Mouse (Mus musculus) left cerebral cortex, adult 18-20 months (tissue): ENCODE results near the gene Plxna3. TPM values are rescaled to one million over a fixed set of nuclear protein-coding genes. Genes with fewer than 3 reads are reported as not detected.
"Not testable (repeated sequence)": the region's sequence is repeated elsewhere in the genome, so short reads cannot be mapped to it uniquely, and the experiment has no call there.

Source experiments
- DNase-seq, 2 experiments: peaks; one replicate each; pipeline ENCODE4 v3.0.0; 2021 to 2022; ENCODE audit warnings: low spot score in 2 of 2, mixed read lengths in 1 of 2
- long read RNA-seq, 2 experiments: library from polyadenylated mRNA; stranded (forward); transcript quantifications; one replicate each; pipeline ENCODE4 v2.0.0; 2021
- total RNA-seq, 2 experiments: library from RNA; stranded (reverse); gene quantifications; 2 replicates each; pipeline ENCODE4 v1.2.3; 2021

Gene Plxna3
- 10 to 100 TPM; 22.7 to 24.6 TPM for total RNA-seq
- long read RNA-seq, experiment 1, full-length matches to known transcripts = 1 of 14 reads
- long read RNA-seq, experiment 1, partial matches to known transcripts = 4 of 14 reads
- long read RNA-seq, experiment 1, other reads (novel, unspliced or antisense) = 9 of 14 reads
- long read RNA-seq, experiment 2, partial matches to known transcripts = 2 of 8 reads
- long read RNA-seq, experiment 2, other reads (novel, unspliced or antisense) = 6 of 8 reads

DNA sequence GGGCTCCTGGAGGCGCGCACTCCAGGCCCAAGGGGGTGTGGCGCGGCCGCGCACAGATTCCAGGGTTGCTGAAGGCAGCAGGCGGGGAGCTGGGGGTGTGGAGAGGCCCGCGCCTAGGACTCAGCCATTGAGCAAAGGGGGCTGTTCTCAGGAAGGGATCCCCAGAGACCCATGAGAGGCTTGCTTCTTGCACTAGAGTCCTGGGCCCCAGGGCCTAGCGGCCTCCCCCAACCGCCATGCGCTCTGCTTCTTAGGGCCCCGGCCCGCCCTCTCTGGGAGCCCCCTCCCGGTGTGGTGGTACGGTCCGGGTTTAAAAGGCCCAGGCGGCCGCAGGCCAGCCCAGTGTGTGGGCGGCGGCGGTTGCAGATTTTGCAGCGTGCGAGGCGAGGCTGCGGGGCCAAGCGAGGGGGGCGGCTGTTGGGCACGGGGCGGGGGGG lies at the start of gene Plxna3:
Gene Plxna3 (plus strand): TSS at position 342 of the 437 bp plus-strand sequence.
- DNase-seq = peak; percentile 43 to 58

DNA sequence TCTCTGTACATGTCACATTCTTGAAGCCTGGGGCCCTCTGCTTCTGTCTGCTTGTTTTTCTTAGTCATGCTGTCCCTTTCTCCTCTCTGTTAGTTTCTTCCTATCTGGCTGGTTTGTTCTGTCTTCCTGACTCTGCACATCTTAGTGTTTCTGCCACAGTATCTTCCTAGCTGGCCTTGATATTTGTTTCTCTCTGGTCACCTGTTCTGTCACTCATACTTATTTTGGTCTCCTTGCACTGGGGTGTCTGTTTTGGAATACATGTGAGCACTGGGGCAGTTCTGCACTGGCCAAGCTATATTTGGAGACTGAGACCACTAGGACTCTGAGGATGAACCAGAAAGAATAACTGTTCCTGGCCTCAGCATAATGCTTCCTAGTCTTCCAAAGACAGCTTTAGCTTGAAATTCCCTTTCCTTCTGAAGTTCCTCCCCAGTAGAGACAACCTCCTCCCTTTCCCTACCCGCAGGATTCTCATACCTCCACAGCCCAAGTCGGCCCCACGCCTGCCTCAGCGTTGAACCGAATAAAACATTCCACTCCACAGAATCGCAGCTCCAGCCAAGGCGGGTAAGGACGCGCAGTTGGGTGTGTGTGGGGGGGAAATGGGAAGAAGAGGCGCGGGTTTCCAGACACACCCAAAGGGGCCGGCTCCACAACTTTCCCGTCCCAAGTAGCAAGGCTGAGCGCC lies 47.7 kb upstream of the Plxna3 start:
- no peak for DNase-seq

DNA sequence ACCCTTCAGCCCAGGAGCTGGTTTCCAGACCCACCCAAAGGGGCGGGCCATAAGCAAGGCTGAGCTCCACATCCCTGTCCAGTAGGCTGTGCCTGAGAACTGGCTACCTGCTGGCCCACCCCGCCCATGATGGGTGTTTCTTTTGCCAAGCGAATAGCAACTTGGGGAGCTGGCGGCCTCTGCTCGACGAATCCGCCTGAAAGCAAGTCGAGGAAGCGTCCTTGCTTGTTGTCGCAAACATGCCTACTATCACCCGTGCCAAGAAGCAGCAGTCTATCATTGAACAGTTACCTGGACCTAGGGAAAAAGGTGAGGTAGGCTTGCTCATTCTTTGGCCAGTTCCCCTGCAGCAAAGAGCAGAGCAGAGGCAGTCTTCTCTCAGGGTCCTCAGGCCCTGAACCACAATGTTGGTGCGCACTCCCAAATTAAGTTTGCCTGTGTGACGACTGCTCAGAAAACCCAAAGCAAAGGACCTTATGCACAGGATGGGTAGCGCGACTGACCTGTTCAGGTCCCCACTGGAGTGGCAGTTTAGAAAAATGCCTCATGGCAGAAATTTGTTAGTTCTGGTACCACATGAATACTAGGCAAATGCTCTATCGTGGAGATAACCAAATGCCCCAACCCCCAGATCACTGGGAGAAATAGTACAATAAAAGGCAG lies 47.0 kb upstream of the Plxna3 start, which contains the start of the genes Taz and Dnase1l1:
Gene Taz (plus strand): TSS at position 181 of the 663 bp plus-strand sequence.
Gene Dnase1l1 (minus strand): TSS at position 606 of the 663 bp plus-strand sequence.
- DNase-seq = peak; percentile 21 to 52

DNA sequence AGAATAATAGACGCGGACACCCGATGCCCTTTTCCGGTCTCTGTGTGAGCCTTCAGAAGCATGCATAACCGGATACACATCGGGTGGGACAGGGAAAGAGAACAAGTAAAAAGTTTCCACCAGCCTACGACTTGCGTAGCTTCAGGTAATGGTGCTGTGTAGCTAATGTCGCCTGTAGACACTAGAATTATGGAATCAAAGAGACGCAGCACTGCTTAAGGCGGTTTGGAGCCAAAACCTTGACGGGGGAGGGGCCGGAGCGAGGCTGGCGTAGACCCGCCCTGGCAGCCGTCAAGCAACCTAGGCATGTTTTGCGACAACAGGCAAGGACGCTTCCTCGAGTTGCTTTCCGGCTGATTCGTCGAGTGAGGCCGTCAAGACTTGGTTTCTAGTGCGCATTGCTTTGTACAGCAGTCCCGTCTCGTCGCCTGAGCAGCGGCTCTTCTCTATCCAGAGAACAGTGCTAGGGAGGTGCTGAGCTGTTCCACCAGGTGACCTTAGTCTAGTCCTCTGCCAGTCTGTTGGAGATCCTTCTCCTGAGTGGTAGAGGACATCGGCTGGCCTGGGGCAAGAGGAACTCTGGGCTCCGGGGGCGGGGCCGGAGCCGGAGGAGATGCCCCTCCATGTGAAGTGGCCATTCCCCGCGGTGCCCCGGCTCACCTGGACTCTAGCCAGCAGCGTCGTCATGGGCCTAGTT lies 46.3 kb upstream of the Plxna3 start:
- peak; percentile 78 to 83 for DNase-seq

DNA sequence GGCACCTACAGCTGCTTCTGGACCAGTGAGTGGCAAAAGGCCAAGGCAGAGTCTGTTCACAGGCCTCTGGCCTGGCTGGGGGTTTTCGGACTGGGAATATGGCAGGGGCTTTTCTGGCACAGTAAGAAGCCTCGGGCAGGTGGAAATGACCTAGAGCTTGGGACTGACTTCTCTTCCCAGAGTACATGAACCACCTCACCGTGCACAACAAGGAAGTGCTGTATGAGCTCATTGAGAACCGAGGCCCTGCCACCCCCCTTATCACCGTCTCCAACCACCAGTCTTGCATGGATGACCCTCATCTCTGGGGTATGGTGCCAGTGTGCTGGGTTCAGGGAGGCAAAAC lies 45.8 kb upstream of the Plxna3 start:
- no peak for DNase-seq

DNA sequence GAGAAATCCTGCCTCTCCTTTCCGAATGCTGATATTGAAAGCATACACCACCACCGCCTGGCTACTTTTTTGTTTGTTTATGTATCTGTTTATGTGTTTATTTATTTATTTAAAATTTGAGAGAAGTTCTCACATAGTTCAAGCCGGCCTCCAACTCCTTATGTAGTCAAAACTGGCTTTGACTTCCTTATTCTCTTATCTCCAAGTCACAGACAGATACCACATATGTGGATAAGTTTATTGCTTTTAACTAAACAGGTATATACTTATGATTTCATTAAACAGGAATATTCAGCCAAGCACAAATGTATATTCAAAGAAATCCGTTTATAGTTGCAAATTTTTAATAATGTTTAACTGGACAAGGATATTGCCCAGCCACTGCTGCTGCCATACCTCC lies 35.4 kb upstream of the Plxna3 start:
- no peak for DNase-seq

DNA sequence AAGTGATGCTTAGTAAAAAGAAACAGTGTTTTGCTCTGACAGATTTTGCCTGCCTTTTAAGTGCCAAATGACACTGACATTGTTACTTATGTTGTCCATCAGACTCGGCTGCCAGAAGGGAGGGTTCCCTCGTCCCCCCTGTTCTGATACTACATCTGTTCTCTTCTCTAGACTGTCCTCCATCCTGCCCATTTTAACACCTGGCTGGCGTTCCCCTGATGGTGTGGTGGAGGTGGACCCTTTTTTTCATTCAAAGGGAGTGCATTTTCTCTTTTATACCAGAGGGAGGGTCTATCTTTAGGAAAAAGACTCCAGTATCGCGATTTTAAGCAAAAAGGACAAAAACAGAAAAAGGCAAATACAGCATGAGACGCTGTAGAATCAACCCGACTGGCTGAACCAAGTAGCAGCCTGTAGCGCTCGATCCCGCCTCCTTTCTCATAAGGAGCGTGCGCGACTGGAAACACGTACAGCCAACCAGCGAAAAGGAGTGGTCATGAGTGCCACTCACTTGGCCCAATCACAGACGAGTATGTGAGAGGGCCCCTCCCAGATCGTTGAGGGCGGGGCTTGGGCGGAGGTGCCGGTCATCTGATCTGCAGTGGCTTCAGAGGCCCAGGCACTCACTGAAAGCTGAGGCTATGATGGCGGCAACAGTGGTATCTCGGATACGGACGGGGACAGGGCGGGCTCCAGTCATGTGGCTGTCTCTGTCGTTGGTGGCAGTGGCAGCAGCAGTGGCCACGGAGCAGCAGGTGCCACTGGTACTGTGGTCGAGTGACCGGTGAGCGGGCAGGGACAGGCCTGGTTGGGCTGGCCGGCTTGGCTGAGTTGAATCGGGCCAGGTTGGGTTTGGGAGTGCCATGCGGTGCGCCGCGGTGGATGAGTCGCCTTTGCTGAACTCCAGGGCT lies 32.1 kb upstream of the Plxna3 start, which contains the start of gene Atp6ap1:
Gene Atp6ap1 (plus strand): TSS at position 560 of the 911 bp plus-strand sequence.
- peak; percentile 90 to 91 for DNase-seq

DNA sequence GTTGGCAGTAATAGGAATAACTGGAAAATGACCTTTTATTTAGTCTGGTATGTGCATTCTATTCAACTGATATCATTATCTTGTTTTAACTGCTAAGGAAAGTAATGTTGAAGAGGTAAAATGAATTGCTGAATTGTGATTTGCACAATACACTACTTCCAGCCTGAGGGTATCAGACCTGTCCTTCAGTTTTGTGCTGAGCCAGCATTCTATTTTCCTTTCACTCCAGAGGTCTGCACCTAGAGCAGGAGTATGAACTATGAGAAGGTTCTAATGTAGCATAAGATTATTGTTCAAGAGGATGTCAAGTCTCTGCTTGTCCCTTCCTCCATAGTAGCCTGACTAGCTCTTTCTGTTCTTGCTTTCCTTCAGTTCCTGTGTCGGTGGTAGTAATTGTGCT lies 30.5 kb upstream of the Plxna3 start:
- DNase-seq = no peak

DNA sequence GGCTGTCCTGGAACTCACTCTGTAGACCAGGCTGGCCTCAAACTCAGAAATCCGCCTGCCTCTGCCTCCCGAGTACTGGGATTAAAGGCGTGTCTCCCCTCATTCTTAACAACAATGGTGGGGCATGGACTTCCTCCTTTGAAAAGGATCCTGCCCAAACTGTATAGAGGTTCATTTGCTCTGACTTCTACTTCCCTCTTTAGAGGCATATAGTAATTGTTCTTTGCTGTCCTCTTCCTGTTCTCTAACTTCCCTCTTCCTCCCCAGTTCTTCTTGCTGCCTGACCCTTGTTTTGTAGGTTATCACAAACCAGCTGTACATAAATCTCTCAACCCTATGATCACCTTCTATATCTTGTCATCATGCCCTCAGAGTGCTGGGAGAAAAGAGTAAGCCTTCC lies 29.1 kb upstream of the Plxna3 start:
- DNase-seq = no peak

DNA sequence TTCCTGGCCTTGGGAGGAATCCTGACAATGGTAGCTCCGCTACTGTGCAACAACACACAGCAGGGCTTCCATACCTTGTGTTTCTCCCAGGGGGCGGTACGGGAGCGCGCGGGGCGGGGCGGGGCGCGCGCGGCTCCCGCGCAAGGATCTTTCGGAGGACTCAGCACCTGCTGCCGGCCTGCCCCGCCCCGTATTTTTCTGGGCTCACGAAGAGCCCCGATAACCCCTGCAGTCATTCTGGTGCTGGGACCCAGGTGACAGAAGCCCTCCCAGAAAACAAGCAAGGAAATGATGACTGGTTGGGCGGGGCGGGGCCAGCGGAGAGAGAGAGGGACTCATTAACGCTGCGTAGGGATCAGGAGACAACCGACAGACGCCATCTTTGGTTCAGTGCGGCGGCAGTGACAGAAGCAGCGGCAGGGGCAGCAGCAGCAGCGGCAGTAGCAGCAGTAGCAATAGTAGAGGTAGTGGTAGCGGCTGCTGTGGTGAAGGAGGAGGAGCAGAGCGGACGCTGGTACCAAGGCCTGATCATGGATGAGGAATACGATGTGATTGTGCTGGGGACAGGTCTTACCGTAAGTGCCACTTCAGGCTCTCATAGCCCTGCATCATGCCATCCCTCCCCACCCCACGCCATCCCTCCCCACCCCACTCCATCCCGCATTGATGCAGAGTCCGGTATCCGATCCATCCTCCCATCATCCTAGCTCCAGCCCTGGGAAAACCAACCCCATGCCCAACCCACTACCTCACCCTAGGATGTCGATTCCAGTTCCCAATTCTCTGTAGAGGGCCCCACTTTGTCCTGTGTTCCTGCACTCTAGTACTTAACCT lies 23.8 kb upstream of the Plxna3 start, which contains the start of gene Gdi1:
Gene Gdi1 (plus strand): TSS at position 132 of the 834 bp plus-strand sequence.
- peak; percentile 52 to 67 for DNase-seq

DNA sequence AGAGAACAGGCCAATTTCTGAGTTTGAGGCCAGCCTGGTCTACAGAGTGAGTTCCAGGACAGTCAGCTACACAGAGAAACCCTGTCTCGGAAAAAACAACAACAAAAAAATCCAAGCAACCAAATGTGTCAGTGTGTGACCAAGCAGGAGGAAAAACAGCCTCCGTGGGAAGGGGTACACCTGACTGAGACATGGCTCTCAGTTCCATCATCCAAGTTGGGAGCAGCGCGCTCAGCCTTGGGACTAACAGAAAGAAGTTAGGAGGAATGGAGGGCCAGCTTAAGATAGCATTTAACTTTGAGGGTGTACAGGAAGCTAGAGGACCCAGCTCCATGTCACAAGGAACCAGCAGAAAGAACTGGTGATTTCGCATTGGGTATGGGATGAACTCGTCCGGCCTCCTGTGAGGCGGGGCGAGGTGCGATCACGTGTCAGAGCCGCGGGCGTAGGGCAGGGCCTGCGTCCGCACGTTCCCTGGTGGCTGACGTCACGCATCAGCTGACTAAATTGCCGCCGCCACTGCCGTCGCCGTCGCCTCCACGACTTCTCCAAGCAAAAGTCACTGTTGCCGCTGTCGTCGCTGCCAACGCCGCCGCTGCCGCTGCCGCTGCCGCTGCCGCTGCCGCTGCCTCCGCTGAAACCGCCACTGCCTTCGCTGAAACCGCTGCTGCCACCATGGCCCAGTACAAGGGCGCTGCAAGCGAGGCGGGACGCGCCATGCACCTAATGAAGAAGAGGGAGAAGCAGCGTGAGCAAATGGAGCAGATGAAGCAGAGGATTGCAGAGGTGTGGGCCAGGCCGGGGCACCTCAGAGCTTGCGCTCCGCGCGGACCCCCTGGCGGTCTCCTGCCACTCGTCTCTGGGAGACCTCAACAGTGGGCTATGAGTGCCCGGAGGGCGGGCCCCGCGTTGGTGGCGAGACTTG lies 16.1 kb upstream of the Plxna3 start, which contains the start of gene Fam50a:
Gene Fam50a (plus strand): TSS at position 494 of the 925 bp plus-strand sequence.
- peak; percentile 85 to 89 for DNase-seq

DNA sequence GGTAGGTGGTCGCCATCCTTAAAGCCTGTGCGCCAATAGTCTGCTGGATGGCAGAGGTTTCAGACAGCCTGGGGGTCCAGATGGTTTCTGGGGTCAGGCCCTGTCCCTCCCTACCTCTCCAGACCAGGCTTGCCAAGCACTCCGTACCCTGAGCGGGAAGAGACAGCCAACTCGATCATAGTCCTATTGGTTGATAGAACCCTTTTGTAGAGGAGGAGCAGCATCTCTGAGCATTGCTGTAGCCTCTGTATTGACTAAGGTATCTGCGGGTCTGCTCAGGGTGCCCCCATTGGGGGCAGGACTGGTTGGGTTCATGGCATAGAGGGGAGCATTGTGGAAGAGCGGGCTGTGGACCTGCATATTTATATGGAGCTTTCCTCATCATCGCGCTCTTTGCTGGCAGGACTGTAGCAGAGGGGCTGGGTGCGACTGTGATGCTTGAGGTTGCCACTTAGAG lies 377 bp downstream of the Plxna3 start:
- DNase-seq = no peak

DNA sequence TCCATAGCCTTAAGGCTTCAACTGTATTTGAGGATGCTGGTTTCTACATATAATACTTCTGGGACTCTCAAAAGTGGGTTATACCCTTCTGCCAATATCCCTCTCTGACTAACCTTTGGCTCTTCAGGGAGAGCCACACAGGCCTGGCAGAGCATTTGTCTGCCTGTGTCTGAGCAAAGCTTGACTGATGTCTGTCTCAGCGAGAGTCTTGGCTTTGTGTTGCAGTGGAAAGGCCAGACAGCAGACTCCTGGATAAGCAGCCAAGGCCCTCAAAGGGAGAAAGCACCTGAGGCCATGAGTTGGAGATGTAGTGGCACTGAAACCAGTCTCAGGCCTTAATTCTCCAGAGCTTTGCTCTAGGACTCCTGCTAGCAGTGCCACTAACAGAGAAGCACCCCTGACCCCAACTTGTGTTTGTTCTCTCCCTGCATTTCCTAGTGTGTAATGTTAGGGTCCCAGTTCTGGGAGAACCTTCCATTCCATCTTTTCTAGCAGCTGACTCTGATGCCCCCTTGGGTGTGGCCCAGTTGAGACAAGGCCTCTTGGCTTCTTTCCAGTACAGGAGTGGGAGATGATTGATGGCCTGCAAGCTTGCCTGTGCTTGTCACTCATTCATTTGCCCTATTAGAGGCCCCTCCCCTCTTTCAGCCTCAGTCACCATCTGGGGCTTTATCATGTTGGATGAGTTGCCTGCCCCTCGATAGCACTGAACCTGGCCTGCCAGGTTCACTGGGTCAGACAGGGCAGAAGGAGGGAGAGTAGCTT lies 1.5 kb downstream of the Plxna3 start:
- DNase-seq = no peak

DNA sequence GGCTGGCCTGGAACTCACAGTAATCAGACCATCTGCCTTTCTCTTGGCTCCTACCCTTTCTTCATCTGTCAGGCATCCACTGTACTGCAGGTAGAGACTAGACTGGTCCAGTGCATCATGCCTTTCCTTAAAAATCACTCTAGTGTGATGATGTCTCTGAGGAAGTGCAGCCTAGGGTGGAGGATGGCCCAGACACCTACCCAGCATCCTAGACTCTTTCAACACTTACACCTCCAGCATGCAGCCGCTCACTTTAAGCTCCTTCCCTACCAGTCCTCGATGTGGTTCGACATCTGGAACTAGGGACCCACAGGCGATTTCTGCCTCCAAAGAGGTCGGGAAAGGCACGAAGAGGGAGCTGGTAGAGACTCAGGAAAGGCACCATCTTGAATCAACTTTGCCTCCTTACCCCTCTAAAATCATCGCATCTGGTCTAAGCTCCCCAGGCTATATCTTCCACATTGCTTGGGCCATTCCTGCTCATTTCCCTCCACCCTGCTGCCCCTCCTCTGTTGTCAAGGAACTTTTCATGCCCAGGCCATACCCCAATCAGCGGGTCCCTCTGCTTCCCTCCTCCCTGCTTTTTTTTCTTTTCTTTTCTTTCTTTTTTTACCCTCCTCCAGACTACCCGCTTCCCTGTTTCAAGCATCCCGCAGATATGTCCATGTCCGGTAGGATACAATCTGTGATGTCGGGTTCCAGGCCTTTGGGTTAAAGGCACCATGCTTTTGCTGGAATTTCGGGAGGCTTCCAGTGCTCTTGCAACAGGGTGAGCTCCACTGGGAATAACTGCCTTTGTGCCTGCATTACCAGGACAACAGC lies 24.0 kb downstream of the Plxna3 start:
- no peak for DNase-seq

DNA sequence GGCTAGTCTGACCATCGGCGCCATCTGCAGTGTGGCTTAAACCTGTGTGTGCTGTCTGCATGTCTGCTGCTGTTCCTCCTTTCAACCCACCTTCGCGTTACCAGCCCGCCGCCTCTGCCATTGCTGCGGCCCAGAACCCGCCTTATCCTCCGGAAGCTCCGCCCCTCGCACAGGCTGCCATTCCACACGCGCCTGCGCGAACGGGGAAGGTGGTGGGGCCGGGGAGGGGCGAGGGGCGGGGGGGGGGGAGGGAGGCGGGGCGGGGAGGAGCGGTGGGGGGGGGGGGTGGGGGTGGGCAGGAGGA lies 24.6 kb downstream of the Plxna3 start, which contains the start of gene Lage3:
Gene Lage3 (minus strand): TSS at position 152 of the 304 bp plus-strand sequence.
- DNase-seq = peak; percentile 72 to 82

DNA sequence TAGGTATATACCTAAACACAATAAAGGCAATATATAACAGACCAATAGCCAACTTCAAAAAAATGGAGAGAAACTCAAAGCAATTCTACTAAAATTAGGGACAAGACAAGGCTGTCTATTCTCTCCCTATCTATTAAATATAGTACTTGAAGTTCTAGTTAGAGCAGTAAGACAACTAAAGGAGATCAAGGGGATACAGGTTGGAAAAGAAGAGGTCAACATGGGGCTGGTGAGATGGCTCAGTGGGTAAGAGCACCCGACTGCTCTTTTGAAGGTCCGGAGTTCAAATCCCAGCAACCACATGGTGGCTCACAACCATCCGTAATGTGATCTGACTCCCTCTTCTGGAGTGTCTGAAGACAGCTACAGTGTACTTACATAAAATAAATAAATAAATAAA lies 28.2 kb downstream of the Plxna3 start:
- not testable (repeated sequence) for DNase-seq
